8 mouse cellular contexts compared by ENCODE assay signal in genomic region chr5:120587616-120587926, GRCm38 (mm10). TPM values are rescaled to one million over a fixed set of nuclear protein-coding genes. Genes with fewer than 3 reads are reported as not detected.
DNase-seq lines count a peak whose midpoint lies in the region; ATAC-seq lines count a peak whose summit lies in the region.

No protein-coding gene starts in this region.

- 0 out of 2 replicates have a peak, but pooled peaks cover 3% of the 10 kb centered on the region for H3K9me3 ChIP-seq in forebrain, embryonic 12.5 days
- peaks cover 5% of the 10 kb centered on the region for H3K9me3 ChIP-seq in intestine, embryonic 16.5 days (ENCODE audit: control insufficient read depth, low read length)
- H3K9me3 ChIP-seq in lung, embryonic 15.5 days = no peaks in the 10 kb centered on the region

- intact Hi-C loops in left cerebral cortex, postnatal 14 days (cut with DNase I) = loop anchor here (5.0 kb wide), 1 partner anchor 85 kb away; the partner anchor contains the start of gene Plbd2

- WGBS in forebrain, embryonic 12.5 days = 44% methylated on average over 9 of the region's 9 CpGs
- WGBS in intestine, embryonic 16.5 days = 20% methylated on average over 9 of the region's 9 CpGs
- 14% methylated on average over 9 of the region's 9 CpGs for WGBS in lung, embryonic 15.5 days

- no peak overlapping the region for H3K27ac ChIP-seq in forebrain, embryonic 12.5 days
- peak overlapping the region; percentile 85 for H3K27ac ChIP-seq in intestine, embryonic 16.5 days (ENCODE audit: low read length)
- H3K27ac ChIP-seq in lung, embryonic 15.5 days = peak overlapping the region; percentile 56

- peaks cover 6% of the 10 kb centered on the region; the same call in 1 of the 2 replicates for H3K27me3 ChIP-seq in forebrain, embryonic 12.5 days
- no peaks in the 10 kb centered on the region for H3K27me3 ChIP-seq in intestine, embryonic 16.5 days (replicated peaks; ENCODE audit: control insufficient read depth, insufficient read depth, low read length)
- no peaks in the 10 kb centered on the region for H3K27me3 ChIP-seq in lung, embryonic 15.5 days

- peak overlapping the region; percentile 80; the same call in 1 of the 2 replicates for H3K9ac ChIP-seq in forebrain, embryonic 12.5 days
- H3K9ac ChIP-seq in intestine, embryonic 16.5 days (ENCODE audit: low read depth, low read length) = peak overlapping the region; percentile 89
- H3K9ac ChIP-seq in lung, embryonic 15.5 days = peak overlapping the region; percentile 85; the same call in 1 of the 2 replicates

- H3K4me1 ChIP-seq in forebrain, embryonic 12.5 days = peaks cover 28% of the 10 kb centered on the region
- peaks cover 22% of the 10 kb centered on the region for H3K4me1 ChIP-seq in intestine, embryonic 16.5 days (ENCODE audit: control insufficient read depth, insufficient read depth, low read length)
- peaks cover 35% of the 10 kb centered on the region for H3K4me1 ChIP-seq in lung, embryonic 15.5 days

- DNase-seq in gastrocnemius, adult 18-20 months (ENCODE audit: low spot score) = peak; percentile 48
- DNase-seq in gastrocnemius, postnatal 4 days (ENCODE audit: low spot score in 2 of 2) = no peak
- DNase-seq in spleen, postnatal 14 days (ENCODE audit: low spot score in 2 of 2) = peak; percentile 51 to 54
- DNase-seq in left cerebral cortex, postnatal 14 days (ENCODE audit: low spot score in 2 of 2) = no peak
- DNase-seq in right cerebral cortex, postnatal 4 days = no peak

- peak overlapping the region; percentile 77 for H3K4me3 ChIP-seq in forebrain, embryonic 12.5 days (replicated peaks)
- peak overlapping the region; percentile 86 for H3K4me3 ChIP-seq in intestine, embryonic 16.5 days (ENCODE audit: low read length)
- peak overlapping the region; percentile 97 for H3K4me3 ChIP-seq in lung, embryonic 15.5 days

- ATAC-seq in forebrain, embryonic 12.5 days (ENCODE audit: low FRiP score) = no peak
- no peak for ATAC-seq in intestine, embryonic 16.5 days
- ATAC-seq in lung, embryonic 15.5 days (ENCODE audit: borderline replicate concordance, extremely low read depth, low FRiP score, low TSS enrichment) = no peak

- peaks cover 11% of the 10 kb centered on the region for H3K36me3 ChIP-seq in forebrain, embryonic 12.5 days (replicated peaks)
- peaks cover 3% of the 10 kb centered on the region; the same call in 1 of the 2 replicates for H3K36me3 ChIP-seq in intestine, embryonic 16.5 days (ENCODE audit: control insufficient read depth, insufficient read depth, low read length)
- peaks cover 9% of the 10 kb centered on the region for H3K36me3 ChIP-seq in lung, embryonic 15.5 days

- peak overlapping the region; percentile 92 for H3K4me2 ChIP-seq in forebrain, embryonic 12.5 days
- H3K4me2 ChIP-seq in intestine, embryonic 16.5 days (ENCODE audit: low read depth, low read length) = peak overlapping the region; percentile 78
- H3K4me2 ChIP-seq in lung, embryonic 15.5 days = peak overlapping the region; percentile 96

RNA-seq across cellular contexts. Expression of gene Tpcn1, which starts 0.9 kb away (rescaled TPM):
- total RNA-seq in gastrocnemius, adult 18-20 months (2021) = 10 to 100 TPM; 38.9 to 42.9 TPM
- total RNA-seq in gastrocnemius, postnatal 4 days (2021) = 10 to 100 TPM; 77.7 to 81.3 TPM
- 11.8 and 15.1 TPM in 2 replicates for polyA plus RNA-seq in forebrain, embryonic 12.5 days (2016; fragmentation: Nextera tagmentation; extraction: Ambion mirVana)
- polyA plus RNA-seq in intestine, embryonic 16.5 days (2015; fragmentation: Nextera tagmentation; extraction: Ambion mirVana) = 21.4 and 23.9 TPM in 2 replicates
- polyA plus RNA-seq in lung, embryonic 15.5 days (2015; fragmentation: Nextera tagmentation; extraction: Ambion mirVana) = 18.6 and 20.3 TPM in 2 replicates
- total RNA-seq in left cerebral cortex, postnatal 14 days (2021) = 10 to 100 TPM; 47.7 to 50.0 TPM

RNA-seq across cellular contexts. Expression of gene Iqcd, which starts 1.2 kb away (rescaled TPM):
- not detected for total RNA-seq in gastrocnemius, adult 18-20 months (2021)
- total RNA-seq in gastrocnemius, postnatal 4 days (2021) = under 1 TPM; 0.16 to 0.37 TPM
- 1.3 and 1.4 TPM in 2 replicates for polyA plus RNA-seq in forebrain, embryonic 12.5 days (2016; fragmentation: Nextera tagmentation; extraction: Ambion mirVana)
- 0.17 and 0.27 TPM in 2 replicates for polyA plus RNA-seq in intestine, embryonic 16.5 days (2015; fragmentation: Nextera tagmentation; extraction: Ambion mirVana)
- 0.34 and 0.64 TPM in 2 replicates for polyA plus RNA-seq in lung, embryonic 15.5 days (2015; fragmentation: Nextera tagmentation; extraction: Ambion mirVana)
- total RNA-seq in left cerebral cortex, postnatal 14 days (2021) = under 1 TPM; 0.22 to 0.59 TPM

RNA-seq across cellular contexts. Expression of gene Rita1, which starts 24.8 kb away (rescaled TPM):
- 1 to 10 TPM; 7.0 to 7.5 TPM for total RNA-seq in gastrocnemius, adult 18-20 months (2021)
- total RNA-seq in gastrocnemius, postnatal 4 days (2021) = 1 to 10 TPM; 6.1 to 7.2 TPM
- polyA plus RNA-seq in forebrain, embryonic 12.5 days (2016; fragmentation: Nextera tagmentation; extraction: Ambion mirVana) = 13.6 and 16.6 TPM in 2 replicates
- polyA plus RNA-seq in intestine, embryonic 16.5 days (2015; fragmentation: Nextera tagmentation; extraction: Ambion mirVana) = 12.7 and 12.8 TPM in 2 replicates
- polyA plus RNA-seq in lung, embryonic 15.5 days (2015; fragmentation: Nextera tagmentation; extraction: Ambion mirVana) = 11.1 and 11.6 TPM in 2 replicates
- total RNA-seq in left cerebral cortex, postnatal 14 days (2021) = 10 to 100 TPM; 31.5 to 32.4 TPM

RNA-seq across cellular contexts. Expression of gene Ddx54, which starts 25.0 kb away (rescaled TPM):
- total RNA-seq in gastrocnemius, adult 18-20 months (2021) = 10 to 100 TPM; 15.8 to 15.9 TPM
- total RNA-seq in gastrocnemius, postnatal 4 days (2021) = 10 to 100 TPM; 28.5 to 29.5 TPM
- 50.7 and 52.6 TPM in 2 replicates for polyA plus RNA-seq in forebrain, embryonic 12.5 days (2016; fragmentation: Nextera tagmentation; extraction: Ambion mirVana)
- polyA plus RNA-seq in intestine, embryonic 16.5 days (2015; fragmentation: Nextera tagmentation; extraction: Ambion mirVana) = 50.8 and 51.4 TPM in 2 replicates
- 37.8 and 41.1 TPM in 2 replicates for polyA plus RNA-seq in lung, embryonic 15.5 days (2015; fragmentation: Nextera tagmentation; extraction: Ambion mirVana)
- 10 to 100 TPM; 44.5 to 48.0 TPM for total RNA-seq in left cerebral cortex, postnatal 14 days (2021)

RNA-seq across cellular contexts. Expression of gene Cfap73, which starts 46.5 kb away (rescaled TPM):
- total RNA-seq in gastrocnemius, adult 18-20 months (2021) = not detected
- total RNA-seq in gastrocnemius, postnatal 4 days (2021) = not detected
- polyA plus RNA-seq in forebrain, embryonic 12.5 days (2016; fragmentation: Nextera tagmentation; extraction: Ambion mirVana) = 0.28 TPM in 1 of 2 replicates, not detected in the other
- 0.24 TPM in 1 of 2 replicates, not detected in the other for polyA plus RNA-seq in intestine, embryonic 16.5 days (2015; fragmentation: Nextera tagmentation; extraction: Ambion mirVana)
- polyA plus RNA-seq in lung, embryonic 15.5 days (2015; fragmentation: Nextera tagmentation; extraction: Ambion mirVana) = 0.44 and 0.59 TPM in 2 replicates
- total RNA-seq in left cerebral cortex, postnatal 14 days (2021) = not detected

Comparison
In these comparisons a context has a peak if more than half of its experiments do, and no peak if none do; other contexts are left out.
1. DNase-seq: peak in gastrocnemius, adult 18-20 months (single experiment) and spleen, postnatal 14 days (2 of 2); none in gastrocnemius, postnatal 4 days (0 of 2), left cerebral cortex, postnatal 14 days (0 of 2) and right cerebral cortex, postnatal 4 days (single experiment).
2. Peak in every context shown above with its lines, with median percentiles within 50 percentile points of each other: H3K4me2 ChIP-seq, H3K4me3 ChIP-seq and H3K9ac ChIP-seq.